Mouse (Mus musculus): ENCODE data around the gene Ucp3.

- TF ChIP-seq CTCF (IDR thresholded peaks at IDR 0.05; ENCODE audit: low read depth, low read length): no peak
- no peak for TF ChIP-seq POLR2A (IDR thresholded peaks at IDR 0.05; ENCODE audit: insufficient read depth, low read length)
- no peak for TF ChIP-seq EP300 (IDR thresholded peaks at IDR 0.05; ENCODE audit: insufficient read depth, low read depth, low read length)
These were observed 15.8 kb downstream of the Ucp3 start for GRCm38 (mm10) chr7:100488474-100489048.
